Mouse (Mus musculus) Patski (cell line): Measurements from ENCODE around the gene Ate1. TPM values are rescaled to one million over a fixed set of nuclear protein-coding genes. Genes with fewer than 3 reads are reported as not detected.
"Not testable (repeated sequence)": the region's sequence is repeated elsewhere in the genome, so short reads cannot be mapped to it uniquely, and the experiment has no call there.

Experiments
- ATAC-seq: fragments of 100-300 bp; one replicate; pipeline ENCODE4 v1.8.0; 2021
- CTCF ChIA-PET: fragments of 350-600 bp; sonication (Branson Sonifier 250); formaldehyde crosslinking; loops from one replicate; lab custom pipeline; 2022; ENCODE audit warnings: inconsistent platforms; lab: Charles Lee
- POLR2A ChIA-PET: fragments of 350-600 bp; sonication (Branson Sonifier 250); formaldehyde crosslinking; loops from one replicate; lab custom pipeline; 2022; ENCODE audit warnings: antibody characterized with exemption, inconsistent platforms; lab: Charles Lee
- DNase-seq: peaks from one replicate; pipeline ENCODE4 v3.0.0-alpha.2; 2011; ENCODE audit warnings: low read depth, low spot score
- H3K27me3 ChIP-seq: fragments of 371-371 bp; one replicate; pipeline ENCODE4 v1.5.1; 2021
- CTCF ChIP-seq: fragments of 100-300 bp; IDR thresholded peaks from one replicate; pipeline ENCODE4 v1.5.1; 2021
- in situ Hi-C: fragments of 300-500 bp; cut with MboI; formaldehyde crosslinking; loops from 3 replicates; pipeline ENCODE4 v1.11.1; 2018; ENCODE audit warnings: low pct_unique_long_range_greater_than_20kb, mixed read lengths
- polyA plus RNA-seq: library from polyadenylated mRNA; unstranded; gene quantifications from one replicate; pipeline ENCODE4 v1.2.3, GENCODE M21; 2021

Gene Ate1
- polyA plus RNA-seq, 1 experiment from 2014 or later, result 28.8 TPM

DNA sequence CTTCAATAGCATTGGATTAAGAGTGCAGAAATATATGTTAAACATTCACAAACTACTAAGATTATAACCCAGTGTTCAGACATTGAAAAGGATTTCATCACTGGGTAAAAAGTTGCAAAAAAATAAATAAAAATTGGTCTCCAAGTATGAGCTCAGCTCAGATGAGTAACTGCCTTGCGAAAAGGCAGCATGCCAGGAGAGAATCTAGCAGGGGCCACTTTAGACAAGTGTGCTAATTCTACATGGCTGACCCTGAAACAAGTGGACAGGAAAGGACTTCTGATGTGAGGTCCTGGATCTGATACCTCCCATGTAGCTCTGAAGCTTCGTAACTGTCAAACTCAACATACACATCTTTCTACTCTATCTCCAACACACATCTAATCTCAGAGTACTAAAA, 88.0 kb downstream of the Ate1 start:
- DNase-seq (peak; percentile 4), ATAC-seq (no peak)
- no peaks in the 10 kb centered on the region for H3K27me3 ChIP-seq
- no peak for TF ChIP-seq CTCF
- in situ Hi-C loops, result no loop called here
- ChIA-PET POLR2A (no interaction called here), CTCF (no interaction called here)

DNA sequence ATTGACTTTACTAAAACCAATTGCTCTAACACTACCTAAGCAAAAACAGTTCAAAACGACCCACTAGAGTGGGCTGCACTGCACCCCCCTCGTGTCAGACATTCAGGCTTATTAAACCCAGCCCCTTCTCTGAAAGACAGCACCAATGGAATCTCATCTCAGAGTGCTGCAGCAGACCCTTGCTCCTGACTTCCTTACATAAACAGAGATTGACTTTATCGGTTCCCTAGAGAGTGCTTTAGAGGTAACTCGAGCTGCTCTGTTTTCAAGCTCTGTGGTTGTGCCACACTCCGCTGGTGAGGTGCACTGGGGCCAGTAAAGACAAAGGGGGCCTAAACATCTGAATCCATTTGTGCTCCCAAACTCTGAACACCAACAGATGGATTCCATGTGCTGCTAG, 93.6 kb downstream of the Ate1 start:
- in situ Hi-C loops, result no loop called here
- no peaks in the 10 kb centered on the region for H3K27me3 ChIP-seq
- DNase-seq (no peak), ATAC-seq (no peak)
- TF ChIP-seq CTCF, result no peak
- POLR2A ChIA-PET, result no interaction called here
- CTCF ChIA-PET, result interaction anchor here (0.6 kb wide), 1 partner anchor 137 kb away, joined by 3 read pairs; no protein-coding TSS in a partner anchor

GRCm38 (mm10) chr7:130425991-130426390, 94.2 kb downstream of the Ate1 start:
- ChIA-PET CTCF (no interaction called here), POLR2A (no interaction called here)

DNA sequence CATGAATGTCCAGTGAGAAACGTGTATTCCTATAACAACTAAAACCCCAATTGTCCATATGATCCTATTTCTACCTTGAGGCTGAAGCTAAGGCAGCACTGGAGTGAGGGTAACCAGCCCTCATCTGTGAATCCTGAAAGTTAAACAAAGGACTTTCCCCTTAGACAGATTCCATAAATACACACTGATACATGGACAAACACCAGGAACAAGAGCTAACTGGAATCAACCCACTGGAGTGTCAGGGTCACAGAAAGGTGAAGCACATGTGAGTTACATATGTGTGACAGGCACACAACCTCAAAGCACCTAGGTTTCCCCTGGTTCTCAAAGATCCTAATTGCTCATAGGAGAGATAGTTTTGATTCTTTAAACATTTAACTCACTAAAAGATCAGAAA, 100.2 kb downstream of the Ate1 start:
- TF ChIP-seq CTCF, result no peak
- CTCF ChIA-PET, result no interaction called here
- POLR2A ChIA-PET, result no interaction called here
- DNase-seq (no peak), ATAC-seq (no peak)
- no peaks in the 10 kb centered on the region for H3K27me3 ChIP-seq
- in situ Hi-C loops, result no loop called here

More at GRCm38 (mm10) chr7:130425991-130426390, 94.2 kb downstream of the Ate1 start:
- ATAC-seq (no peak), DNase-seq (no peak)
- in situ Hi-C loops, result no loop called here
- H3K27me3 ChIP-seq, result no peaks in the 10 kb centered on the region
- no peak for TF ChIP-seq CTCF

DNA sequence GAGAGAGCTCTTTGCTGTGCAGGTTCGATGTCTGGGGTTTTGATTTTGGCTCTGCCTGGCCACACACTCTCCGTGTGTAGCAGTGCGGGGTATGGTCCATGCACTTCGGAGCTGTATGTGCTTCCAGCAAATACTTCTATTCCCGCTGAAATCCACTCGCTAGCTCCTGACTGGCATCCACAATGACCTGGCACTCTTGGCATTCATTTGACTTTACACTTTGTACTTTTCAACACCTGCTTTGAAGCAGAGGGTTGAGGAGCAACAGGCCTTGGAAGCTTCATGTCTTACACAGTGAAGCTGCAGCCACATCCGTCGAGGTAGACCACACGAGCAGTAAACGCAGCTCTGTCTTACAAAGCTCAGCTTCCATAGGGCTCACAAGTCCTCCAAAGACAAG, 112.5 kb downstream of the Ate1 start:
- ATAC-seq (no peak), DNase-seq (no peak)
- ChIA-PET CTCF (no interaction called here), POLR2A (no interaction called here)
- TF ChIP-seq CTCF, result no peak
- no peaks in the 10 kb centered on the region for H3K27me3 ChIP-seq
- in situ Hi-C loops, result no loop called here

DNA sequence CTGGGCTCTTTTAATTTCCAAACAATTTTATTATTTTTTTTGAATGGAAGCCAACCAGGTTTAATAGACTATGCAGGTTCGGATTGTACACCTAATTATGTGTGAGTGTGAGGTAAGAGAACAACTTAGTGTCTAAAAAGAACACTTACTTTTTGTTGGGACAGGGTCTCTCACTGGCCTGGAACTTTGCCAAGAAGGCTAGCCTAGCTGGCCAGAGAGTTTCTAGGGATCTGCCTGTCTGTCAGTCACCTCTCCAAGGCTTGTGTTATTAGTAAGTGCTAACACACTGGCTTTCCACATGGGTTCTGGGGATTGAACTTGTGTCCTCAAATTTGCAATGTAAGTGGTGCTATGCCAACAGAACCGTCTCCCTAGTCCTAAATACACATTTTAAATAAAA, 116.8 kb downstream of the Ate1 start:
- no peak for TF ChIP-seq CTCF
- in situ Hi-C loops, result no loop called here
- CTCF ChIA-PET, result no interaction called here
- no peak for ATAC-seq
- POLR2A ChIA-PET, result interaction anchor here (0.6 kb wide), 2 partner anchors 53 to 551 kb away, joined by 3 to 4 read pairs; no protein-coding TSS in a partner anchor
- H3K27me3 ChIP-seq, result no peaks in the 10 kb centered on the region
- DNase-seq, result no peak

DNA sequence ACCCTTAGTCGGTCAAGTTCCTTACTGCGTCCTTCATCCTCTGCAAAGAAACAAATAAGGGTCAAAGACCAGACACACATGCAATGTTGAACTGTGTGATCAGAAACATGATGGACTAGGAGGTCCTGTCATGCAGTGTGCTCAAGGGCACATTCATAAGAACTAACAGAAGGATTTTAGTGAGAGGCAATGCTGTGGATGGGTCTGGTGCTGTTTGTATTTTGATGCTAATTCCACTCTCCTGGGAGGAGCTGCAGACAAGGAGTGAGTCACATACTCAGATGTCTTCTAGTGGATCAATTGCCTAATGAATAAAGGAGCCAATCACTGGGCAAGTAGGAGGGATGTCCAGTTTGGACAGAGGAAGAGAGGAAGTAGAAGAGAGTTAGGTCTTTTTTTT, 125.5 kb downstream of the Ate1 start:
- ChIA-PET CTCF (no interaction called here), POLR2A (interaction anchor here (0.7 kb wide), 1 partner anchor 56 kb away, joined by 3 read pairs; no protein-coding TSS in a partner anchor)
- ATAC-seq (no peak), DNase-seq (no peak)
- no peaks in the 10 kb centered on the region for H3K27me3 ChIP-seq
- in situ Hi-C loops, result no loop called here
- no peak for TF ChIP-seq CTCF

DNA sequence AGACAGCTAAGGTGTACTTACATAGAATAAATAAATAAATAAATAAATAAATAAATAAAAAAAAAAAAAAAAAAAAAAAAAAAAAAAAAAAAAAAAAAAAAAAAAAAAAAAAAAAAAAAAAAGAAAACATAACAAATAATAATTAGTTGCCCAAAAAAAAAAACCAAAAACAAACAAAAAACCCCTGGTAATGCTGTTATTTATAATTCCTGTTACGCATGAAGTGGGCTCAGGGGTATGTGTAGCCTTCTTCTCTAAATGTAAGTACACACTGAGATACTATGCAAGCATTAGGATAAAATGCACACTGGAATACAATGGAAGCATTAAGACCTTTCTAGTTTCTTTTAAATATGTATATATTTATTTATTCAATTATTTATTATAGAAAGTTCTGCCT, 130.1 kb downstream of the Ate1 start:
- in situ Hi-C loops, DNase-seq, ATAC-seq, H3K27me3 ChIP-seq, POLR2A ChIA-PET: not testable (repeated sequence)
- TF ChIP-seq CTCF, result peak; percentile 26
- CTCF ChIA-PET, result interaction anchor here (1.5 kb wide), 1 partner anchor 9 kb away, joined by 5 read pairs; no protein-coding TSS in a partner anchor

GRCm38 (mm10) chr7:130386308-130386707, 133.9 kb downstream of the Ate1 start:
- no peak for ATAC-seq
- no peaks in the 10 kb centered on the region for H3K27me3 ChIP-seq
- peak; percentile 24 for DNase-seq
- POLR2A ChIA-PET, result no interaction called here
- no peak for TF ChIP-seq CTCF
- CTCF ChIA-PET, result interaction anchor here (0.9 to 1.5 kb wide), 2 partner anchors 45 to 90 kb away, joined by 3 to 4 read pairs; no protein-coding TSS in a partner anchor
- in situ Hi-C loops, result no loop called here

- no peak for ATAC-seq
- POLR2A ChIA-PET, result interaction anchor here (0.6 kb wide), 1 partner anchor 260 kb away, joined by 3 read pairs; no protein-coding TSS in a partner anchor
- CTCF ChIA-PET, result interaction anchor here (0.9 to 1.5 kb wide), 4 partner anchors 8 to 90 kb away, joined by 3 to 4 read pairs (median 4); no protein-coding TSS in a partner anchor
- in situ Hi-C loops, result no loop called here
- H3K27me3 ChIP-seq, result no peaks in the 10 kb centered on the region
- no peak for DNase-seq
- TF ChIP-seq CTCF, result no peak
These were observed 134.4 kb downstream of the Ate1 start for GRCm38 (mm10) chr7:130385732-130386294.

DNA sequence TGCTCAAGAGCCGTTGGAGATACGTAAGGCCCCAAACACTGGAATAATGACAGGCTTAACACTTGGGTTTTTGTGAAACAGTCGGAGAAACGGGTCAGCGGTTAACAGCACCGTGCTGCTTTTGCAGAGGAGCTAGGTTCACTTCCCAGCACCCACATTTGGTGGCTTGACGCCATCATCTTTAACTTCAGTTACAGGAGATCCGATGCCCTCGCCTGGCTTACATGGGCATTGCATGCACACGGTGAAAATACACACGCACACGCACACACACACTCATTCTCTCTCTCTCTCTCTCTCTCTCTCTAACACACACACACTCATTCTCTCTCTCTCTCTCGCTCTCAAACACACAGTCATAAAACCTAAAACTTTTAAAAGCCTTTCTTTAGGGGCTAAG, 138.0 kb downstream of the Ate1 start:
- ATAC-seq, result no peak
- DNase-seq, result no peak
- POLR2A ChIA-PET, result no interaction called here
- TF ChIP-seq CTCF, result no peak
- in situ Hi-C loops, result no loop called here
- CTCF ChIA-PET, result no interaction called here
- H3K27me3 ChIP-seq, result no peaks in the 10 kb centered on the region
